Mouse (Mus musculus): ENCODE results near the gene Smyd3.

- TF ChIP-seq POLR2A (IDR thresholded peaks at IDR 0.05; ENCODE audit: extremely low read depth, insufficient read depth, low read length) (no peak), CTCF (IDR thresholded peaks at IDR 0.05; ENCODE audit: extremely low read depth, insufficient read depth, low read length) (no peak)
Observed at GRCm38 (mm10) chr1:179107761-179108694, 409.8 kb downstream of the Smyd3 start.
